Mouse (Mus musculus) testis, adult 2 months (tissue): ENCODE measurements around the gene Tbc1d1. TPM values are rescaled to one million over a fixed set of nuclear protein-coding genes. Genes with fewer than 3 reads are reported as not detected.

Source experiments
- H3K27ac ChIP-seq: fragments of 200-500 bp; 2 replicates; pipeline ENCODE4 v1.5.1; 2012; ENCODE audit warnings: low read depth, low read length; ENCODE audit not compliant: control insufficient read depth, insufficient read depth
- H3K27me3 ChIP-seq: fragments of 200-500 bp; 2 replicates; pipeline ENCODE4 v1.6.1; 2012; ENCODE audit warnings: mild to moderate bottlenecking, low read length, moderate library complexity; ENCODE audit not compliant: control insufficient read depth, insufficient read depth
- H3K36me3 ChIP-seq: fragments of 200-500 bp; 2 replicates; pipeline ENCODE4 v1.6.1; 2012; ENCODE audit warnings: mild to moderate bottlenecking, low read length; ENCODE audit not compliant: control insufficient read depth, insufficient read depth
- H3K4me1 ChIP-seq: fragments of 200-500 bp; 2 replicates; pipeline ENCODE4 v1.6.1; 2012; ENCODE audit warnings: low read length; ENCODE audit not compliant: control insufficient read depth, insufficient read depth
- H3K4me3 ChIP-seq: fragments of 200-500 bp; 2 replicates; pipeline ENCODE4 v1.5.1; 2012; ENCODE audit warnings: low read depth, mild to moderate bottlenecking, low read length, moderate library complexity, mixed read lengths; ENCODE audit not compliant: control insufficient read depth
- CTCF ChIP-seq: fragments of 200-500 bp; IDR thresholded peaks from 2 replicates; pipeline ENCODE4 v1.5.1; 2012; ENCODE audit warnings: low read depth, mild to moderate bottlenecking, inconsistent platforms, low read length, moderate library complexity; ENCODE audit not compliant: control insufficient read depth, insufficient read depth, insufficient replicate concordance
- POLR2A ChIP-seq: fragments of 200-500 bp; IDR thresholded peaks from 2 replicates; pipeline ENCODE4 v1.6.1; 2012; ENCODE audit warnings: low read depth, mild to moderate bottlenecking, inconsistent platforms, low read length, moderate library complexity; ENCODE audit not compliant: control insufficient read depth
- polyA plus RNA-seq: library from polyadenylated mRNA; depleted of rRNA; stranded (reverse); fragments of >200 nt; gene quantifications from 2 replicates; pipeline ENCODE4 v1.2.3, GENCODE M21; 2012; rRNA removed

The Tbc1d1 gene
- polyA plus RNA-seq, 1 experiment, result 37.8 TPM

- Histone ChIP-seq H3K27ac (no peak overlapping the region), H3K36me3 (no peaks in the 10 kb centered on the region), H3K27me3 (no peaks in the 10 kb centered on the region), H3K4me3 (no peak overlapping the region), H3K4me1 (no peaks in the 10 kb centered on the region)
- TF ChIP-seq CTCF (no peak), POLR2A (no peak)
These were observed 235.2 kb downstream of the Tbc1d1 start for GRCm38 (mm10) chr5:64391346-64391745.

- no peak overlapping the region for H3K27ac ChIP-seq
- H3K4me1 ChIP-seq, result peaks cover 2% of the 10 kb centered on the region; the same call in 1 of the 2 replicates
- H3K27me3 ChIP-seq, result no peaks in the 10 kb centered on the region
- no peak for TF ChIP-seq CTCF
- no peak for TF ChIP-seq POLR2A
- H3K4me3 ChIP-seq, result no peak overlapping the region
- no peaks in the 10 kb centered on the region for H3K36me3 ChIP-seq
These were observed 236.4 kb downstream of the Tbc1d1 start for GRCm38 (mm10) chr5:64392426-64393020.

- H3K27ac ChIP-seq, result no peak overlapping the region
- no peak for TF ChIP-seq POLR2A
These were observed 237.4 kb downstream of the Tbc1d1 start for GRCm38 (mm10) chr5:64393530-64393929.

GRCm38 (mm10) chr5:64398155-64398554 is 242.1 kb downstream of the Tbc1d1 start:
- TF ChIP-seq POLR2A (no peak), CTCF (no peak)
- Histone ChIP-seq H3K27me3 (no peaks in the 10 kb centered on the region), H3K4me3 (no peak overlapping the region), H3K36me3 (no peaks in the 10 kb centered on the region), H3K27ac (no peak overlapping the region), H3K4me1 (peaks cover 2% of the 10 kb centered on the region; the same call in 1 of the 2 replicates)

More at GRCm38 (mm10) chr5:64393530-64393929, 237.4 kb downstream of the Tbc1d1 start:
- Histone ChIP-seq H3K27me3 (no peaks in the 10 kb centered on the region), H3K4me3 (no peak overlapping the region), H3K4me1 (peaks cover 2% of the 10 kb centered on the region; the same call in 1 of the 2 replicates), H3K36me3 (no peaks in the 10 kb centered on the region)

GRCm38 (mm10) chr5:64400742-64401141 is 244.6 kb downstream of the Tbc1d1 start:
- H3K4me3 ChIP-seq, result no peak overlapping the region
- H3K27ac ChIP-seq, result no peak overlapping the region
- H3K4me1 ChIP-seq, result peaks cover 2% of the 10 kb centered on the region; the same call in 1 of the 2 replicates
- TF ChIP-seq POLR2A, result no peak
- TF ChIP-seq CTCF, result no peak
- H3K36me3 ChIP-seq, result no peaks in the 10 kb centered on the region
- no peaks in the 10 kb centered on the region for H3K27me3 ChIP-seq

Other genes with a start within 250 kb of the Tbc1d1 start
- 0.54 and 0.95 TPM in 2 replicates for gene Rell1, start 187.4 kb upstream of the Tbc1d1 start, polyA plus RNA-seq
- 0.43 and 0.64 TPM in 2 replicates for gene Pgm2, start 63.4 kb upstream of the Tbc1d1 start, polyA plus RNA-seq